Mouse (Mus musculus): ENCODE results near the gene Dnajb12. TPM values are rescaled to one million over a fixed set of nuclear protein-coding genes. Genes with fewer than 3 reads are reported as not detected.
A peak's percentile ranks its signal among the peaks of the same experiment; 100 is the strongest.
"Not testable (repeated sequence)": the region's sequence is repeated elsewhere in the genome, so short reads cannot be mapped to it uniquely, and the experiment has no call there.

Gene Dnajb12
- total RNA-seq, 1 experiment from 2014 or later = 49.5 TPM

- DNase-seq = no peak
These were observed 11.1 kb upstream of the Dnajb12 start for GRCm38 (mm10) chr10:59868266-59868665.

GRCm38 (mm10) chr10:59870038-59870437, 9.3 kb upstream of the Dnajb12 start:
- no peak for DNase-seq

GRCm38 (mm10) chr10:59872651-59873050, 6.7 kb upstream of the Dnajb12 start:
- not testable (repeated sequence) for DNase-seq

GRCm38 (mm10) chr10:59873206-59873605, 6.2 kb upstream of the Dnajb12 start:
- no peak for DNase-seq

- DNase-seq = no peak
These were observed 5.7 kb upstream of the Dnajb12 start for GRCm38 (mm10) chr10:59873613-59874012.

- no peak for DNase-seq
These were observed 4.0 kb upstream of the Dnajb12 start for GRCm38 (mm10) chr10:59875396-59875795.

GRCm38 (mm10) chr10:59876698-59877097, 2.7 kb upstream of the Dnajb12 start:
- DNase-seq = not testable (repeated sequence)

- no peak for DNase-seq
These were observed 1.8 kb upstream of the Dnajb12 start for GRCm38 (mm10) chr10:59877421-59878117.

GRCm38 (mm10) chr10:59878823-59879222, 533 bp upstream of the Dnajb12 start:
- no peak for DNase-seq

GRCm38 (mm10) chr10:59880029-59880386, 652 bp downstream of the Dnajb12 start:
- no peak for DNase-seq

GRCm38 (mm10) chr10:59880837-59881236, 1.5 kb downstream of the Dnajb12 start:
- no peak for DNase-seq

GRCm38 (mm10) chr10:59884327-59885173, 5.2 kb downstream of the Dnajb12 start:
- DNase-seq = no peak

GRCm38 (mm10) chr10:59885174-59886080, 6.1 kb downstream of the Dnajb12 start:
- no peak for DNase-seq

GRCm38 (mm10) chr10:59886081-59886466, 6.7 kb downstream of the Dnajb12 start:
- DNase-seq = no peak

- DNase-seq = no peak
These were observed 8.1 kb downstream of the Dnajb12 start for GRCm38 (mm10) chr10:59887432-59887831.

- no peak for DNase-seq
These were observed 10.0 kb downstream of the Dnajb12 start for GRCm38 (mm10) chr10:59889339-59889738.

GRCm38 (mm10) chr10:59889953-59890751, 10.8 kb downstream of the Dnajb12 start:
- no peak for DNase-seq

- DNase-seq = peak; percentile 74
These were observed 13.6 kb downstream of the Dnajb12 start for GRCm38 (mm10) chr10:59892977-59893376.

- peak; percentile 94 for DNase-seq
These were observed 15.2 kb downstream of the Dnajb12 start for GRCm38 (mm10) chr10:59894251-59895160.

GRCm38 (mm10) chr10:59895460-59896186, 16.3 kb downstream of the Dnajb12 start:
- DNase-seq = no peak

All from adrenal gland, postnatal 14 days (tissue).